Mouse (Mus musculus) MEL (cell line): ENCODE results near the gene Gm49366. TPM values are rescaled to one million over a fixed set of nuclear protein-coding genes. Genes with fewer than 3 reads are reported as not detected.

Source experiments
- DNase-seq: peaks from one replicate; pipeline ENCODE4 v3.0.0; 2011; ENCODE audit warnings: low read depth, low spot score
- H3K27ac ChIP-seq: 2 replicates; pipeline ENCODE4 v1.5.1; 2012; ENCODE audit warnings: low read depth, mild to moderate bottlenecking, control low read depth, low read length, moderate library complexity; ENCODE audit not compliant: control insufficient read depth
- H3K27me3 ChIP-seq, 2 experiments: fragments of 150-350 bp in 1 of 2; sonication (generic) in 1 of 2; 2 replicates each; pipeline ENCODE4 v1.6.1; 2012; ENCODE audit warnings: low read length in 2 of 2, mild to moderate bottlenecking in 2 of 2, improper control_type of control experiment in 1 of 2, moderate library complexity in 1 of 2; ENCODE audit not compliant: insufficient read depth in 2 of 2, control insufficient read depth in 1 of 2
- H3K36me3 ChIP-seq, 2 experiments: 2 replicates each; pipeline ENCODE4 v1.6.1; 2012 to 2014; ENCODE audit warnings: low read length in 2 of 2, improper control_type of control experiment in 1 of 2, inconsistent platforms in 1 of 2, mild to moderate bottlenecking in 1 of 2; ENCODE audit not compliant: insufficient read depth in 2 of 2, control insufficient read depth in 1 of 2
- H3K4me1 ChIP-seq, 2 experiments: fragments of 150-350 bp in 1 of 2; sonication (generic) in 1 of 2; 2 replicates each; pipeline ENCODE4 v1.6.1; 2012; ENCODE audit warnings: low read length in 2 of 2, improper control_type of control experiment in 1 of 2, mild to moderate bottlenecking in 1 of 2; ENCODE audit not compliant: insufficient read depth in 2 of 2, control insufficient read depth in 1 of 2
- H3K4me3 ChIP-seq, 2 experiments: fragments of 150-350 bp in 1 of 2; sonication (generic) in 1 of 2; 2 replicates each; pipeline ENCODE4 v1.5.1; 2012; ENCODE audit warnings: low read depth in 2 of 2, low read length in 2 of 2, mild to moderate bottlenecking in 2 of 2, moderate library complexity in 2 of 2, control low read depth in 1 of 2, improper control_type of control experiment in 1 of 2; ENCODE audit not compliant: control insufficient read depth in 1 of 2, insufficient read depth in 1 of 2
- H3K79me2 ChIP-seq: 2 replicates; pipeline ENCODE4 v1.6.1; 2012; ENCODE audit warnings: mild to moderate bottlenecking, low read length, moderate library complexity; ENCODE audit not compliant: control insufficient read depth, poor library complexity, insufficient read depth
- H3K9ac ChIP-seq: 2 replicates; pipeline ENCODE4 v1.6.1; 2012; ENCODE audit warnings: low read depth, mild to moderate bottlenecking, control low read depth, low read length, moderate library complexity; ENCODE audit not compliant: control insufficient read depth, poor library complexity, severe bottlenecking
- H3K9me3 ChIP-seq: fragments of 150-350 bp; sonication (generic); replicated peaks from 2 replicates; pipeline ENCODE4 v1.6.1; 2012; ENCODE audit warnings: mild to moderate bottlenecking, low read length, improper control_type of control experiment, moderate library complexity; ENCODE audit not compliant: insufficient read depth
- BHLHE40 ChIP-seq: IDR thresholded peaks from 2 replicates; pipeline ENCODE4 v1.6.1; 2012; ENCODE audit warnings: low read depth, mild to moderate bottlenecking, inconsistent platforms, low read length, improper control_type of control experiment, borderline replicate concordance
- CHD1 ChIP-seq: IDR thresholded peaks from 2 replicates; pipeline ENCODE4 v1.6.1; 2012; ENCODE audit warnings: low read depth, mild to moderate bottlenecking, inconsistent platforms, low read length, improper control_type of control experiment
- E2F4 ChIP-seq: IDR thresholded peaks from 2 replicates; pipeline ENCODE4 v1.6.1; 2011; ENCODE audit warnings: low read depth, low read length, improper control_type of control experiment, borderline replicate concordance
- EP300 ChIP-seq, 2 experiments: IDR thresholded peaks; 2 replicates each; pipeline ENCODE4 v1.6.1; 2011; ENCODE audit warnings: improper control_type of control experiment in 2 of 2, low read length in 2 of 2, low read depth in 1 of 2, mild to moderate bottlenecking in 1 of 2
- ETS1 ChIP-seq: IDR thresholded peaks from 2 replicates; pipeline ENCODE4 v1.6.1; 2012; ENCODE audit warnings: low read depth, mild to moderate bottlenecking, inconsistent platforms, low read length, improper control_type of control experiment, moderate library complexity
- GABPA ChIP-seq: IDR thresholded peaks from 2 replicates; pipeline ENCODE4 v1.6.1; 2012; ENCODE audit warnings: low read depth, mild to moderate bottlenecking, inconsistent platforms, low read length, improper control_type of control experiment, moderate library complexity
- GATA1 ChIP-seq: IDR thresholded peaks from 2 replicates; pipeline ENCODE4 v1.6.1; 2011; ENCODE audit warnings: low read depth, low read length, improper control_type of control experiment
- KAT2A ChIP-seq: conservative IDR thresholded peaks from 2 replicates; pipeline ENCODE4 v1.6.1; 2012; ENCODE audit warnings: low read depth, low read length, improper control_type of control experiment, inconsistent platforms
- MAFK ChIP-seq: IDR thresholded peaks from 2 replicates; pipeline ENCODE4 v1.6.1; 2011; ENCODE audit warnings: low read depth, mild to moderate bottlenecking, low read length, improper control_type of control experiment, borderline replicate concordance
- MEF2A ChIP-seq: IDR thresholded peaks from 2 replicates; pipeline ENCODE4 v1.6.1; 2014; ENCODE audit warnings: low read depth, mild to moderate bottlenecking, inconsistent platforms, low read length, improper control_type of control experiment; ENCODE audit not compliant: poor library complexity, insufficient replicate concordance, severe bottlenecking; ENCODE audit errors: extremely low read depth
- MYB ChIP-seq: IDR thresholded peaks from 2 replicates; pipeline ENCODE4 v1.6.1; 2011; ENCODE audit warnings: mild to moderate bottlenecking, low read depth, low read length, improper control_type of control experiment
- MYC ChIP-seq: IDR thresholded peaks from 2 replicates; pipeline ENCODE4 v1.6.1; 2011; ENCODE audit warnings: low read depth, mild to moderate bottlenecking, low read length, improper control_type of control experiment, moderate library complexity
- NRF1 ChIP-seq: IDR thresholded peaks from 2 replicates; pipeline ENCODE4 v1.6.1; 2014; ENCODE audit warnings: low read depth, mild to moderate bottlenecking, inconsistent platforms, low read length, improper control_type of control experiment, moderate library complexity; ENCODE audit not compliant: poor library complexity, insufficient read depth, severe bottlenecking
- POLR2A ChIP-seq, 2 experiments: IDR thresholded peaks; 2 replicates each; pipeline ENCODE4 v1.6.1; 2011 to 2012; ENCODE audit warnings: low read length in 2 of 2, mild to moderate bottlenecking in 2 of 2, control low read depth in 1 of 2, improper control_type of control experiment in 1 of 2, low read depth in 1 of 2, moderate library complexity in 1 of 2; ENCODE audit not compliant: control insufficient read depth in 1 of 2, insufficient read depth in 1 of 2, poor library complexity in 1 of 2
- SIN3A ChIP-seq: IDR thresholded peaks from 2 replicates; pipeline ENCODE4 v1.6.1; 2012; ENCODE audit warnings: low read length, improper control_type of control experiment, inconsistent platforms
- TAL1 ChIP-seq: IDR thresholded peaks from 2 replicates; pipeline ENCODE4 v1.6.1; 2012; ENCODE audit warnings: mild to moderate bottlenecking, inconsistent platforms, low read length, moderate library complexity, mixed read lengths
- TBP ChIP-seq: IDR thresholded peaks from 2 replicates; pipeline ENCODE4 v1.8.0; 2011; ENCODE audit warnings: low read depth, low read length, improper control_type of control experiment
- TCF12 ChIP-seq: IDR thresholded peaks from 2 replicates; pipeline ENCODE4 v1.6.1; 2014; ENCODE audit warnings: low read depth, mild to moderate bottlenecking, inconsistent platforms, low read length, improper control_type of control experiment, moderate library complexity
- UBTF ChIP-seq: IDR thresholded peaks from 2 replicates; pipeline ENCODE4 v1.6.1; 2012; ENCODE audit warnings: low read depth, mild to moderate bottlenecking, inconsistent platforms, low read length, improper control_type of control experiment, moderate library complexity, borderline replicate concordance; ENCODE audit not compliant: insufficient read depth
- USF2 ChIP-seq, 2 experiments: IDR thresholded peaks; 2 replicates each; pipeline ENCODE4 v1.6.1; 2011 to 2012; ENCODE audit warnings: improper control_type of control experiment in 2 of 2, low read length in 2 of 2, borderline replicate concordance in 1 of 2, inconsistent platforms in 1 of 2, low read depth in 1 of 2, mild to moderate bottlenecking in 1 of 2; ENCODE audit not compliant: insufficient read depth in 1 of 2
- ZC3H11A ChIP-seq: IDR thresholded peaks from 2 replicates; pipeline ENCODE4 v1.6.1; 2012; ENCODE audit warnings: low read depth, mild to moderate bottlenecking, inconsistent platforms, low read length, improper control_type of control experiment
- ZKSCAN1 ChIP-seq: IDR thresholded peaks from 2 replicates; pipeline ENCODE4 v1.6.1; 2012; ENCODE audit warnings: low read depth, mild to moderate bottlenecking, inconsistent platforms, low read length, improper control_type of control experiment, moderate library complexity
- ZMIZ1 ChIP-seq: IDR thresholded peaks from 2 replicates; pipeline ENCODE4 v1.6.1; 2012; ENCODE audit warnings: low read depth, mild to moderate bottlenecking, inconsistent platforms, low read length, improper control_type of control experiment, moderate library complexity
- polyA plus RNA-seq, 2 experiments: library from polyadenylated mRNA; stranded (reverse) in 1 of 2; unstranded in 1 of 2; fragments of >175 nt in 1 of 2; fragments of >200 nt in 1 of 2; gene quantifications; 2 replicates each; pipeline versions ENCODE4 v1.2.1 to v1.2.4; 2012; ENCODE audit warnings: low replicate concordance in 2 of 2, low read depth in 1 of 2; ENCODE audit not compliant: insufficient read length in 2 of 2, insufficient read depth in 1 of 2, missing spikeins in 1 of 2
- total RNA-seq: library from RNA; depleted of rRNA; stranded (reverse); fragments of 300-350 nt; gene quantifications from 2 replicates; pipeline ENCODE4 v1.2.3, GENCODE M21; 2012

The Gm49366 gene
- total and polyA plus RNA-seq, 3 experiments, result not detected

DNA sequence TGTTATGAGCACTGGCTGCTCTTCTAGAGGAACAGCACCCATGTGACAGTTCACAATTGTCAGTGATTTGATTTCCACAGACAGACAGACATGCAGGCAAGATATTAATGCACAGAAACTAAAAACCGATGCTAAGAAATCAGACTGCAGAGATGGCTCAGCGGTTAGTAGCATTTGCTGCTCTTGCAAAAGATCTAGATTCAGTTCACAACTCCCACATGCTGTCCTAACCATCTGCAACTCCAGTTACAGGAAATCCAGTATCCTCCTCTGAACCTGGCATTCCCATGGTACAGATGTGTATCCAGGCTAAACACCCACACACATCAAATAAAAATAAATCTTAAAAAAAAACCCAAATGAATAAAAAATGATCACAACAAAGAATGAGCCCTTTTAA, 33.0 kb downstream of the Gm49366 start:
- DNase-seq, result no peak
- no peak overlapping the region for H3K27ac ChIP-seq
- H3K36me3 ChIP-seq, result no peaks in the 10 kb centered on the region
- no peaks in the 10 kb centered on the region for H3K79me2 ChIP-seq
- H3K9ac ChIP-seq, result no peak overlapping the region
- H3K4me1 ChIP-seq, result no peaks in the 10 kb centered on the region
- TF ChIP-seq MYC, result no peak
- TF ChIP-seq MEF2A, result no peak
- TF ChIP-seq ETS1, result no peak
- no peak for TF ChIP-seq E2F4
- no peak for TF ChIP-seq TAL1
- no peak for TF ChIP-seq USF2 (IDR thresholded peaks at IDR 0.05; ENCODE audit: borderline replicate concordance in 1 of 2, insufficient read depth in 1 of 2, low read depth in 1 of 2, low read length in 2 of 2)
- no peak for TF ChIP-seq CHD1
- no peak for TF ChIP-seq MYB
- no peak for TF ChIP-seq KAT2A
- no peak for TF ChIP-seq POLR2A (IDR thresholded peaks at IDR 0.05; ENCODE audit: control insufficient read depth in 1 of 2, insufficient read depth in 1 of 2, low read depth in 1 of 2, low read length in 2 of 2, poor library complexity in 1 of 2)
- TF ChIP-seq BHLHE40, result no peak
- TF ChIP-seq ZMIZ1, result no peak
- no peak for TF ChIP-seq MAFK
- TF ChIP-seq GABPA, result no peak
- no peak for TF ChIP-seq ZKSCAN1
- TF ChIP-seq GATA1, result no peak
- no peak for TF ChIP-seq TBP
- no peak for TF ChIP-seq ZC3H11A
- no peak for TF ChIP-seq NRF1
- TF ChIP-seq SIN3A, result no peak
- H3K9me3 ChIP-seq, result no peaks in the 10 kb centered on the region
- no peak overlapping the region for H3K4me3 ChIP-seq
- peaks cover 1 to 2% of the 10 kb centered on the region in 2 experiments; a peak in 2 of 4 replicates for H3K27me3 ChIP-seq

DNA sequence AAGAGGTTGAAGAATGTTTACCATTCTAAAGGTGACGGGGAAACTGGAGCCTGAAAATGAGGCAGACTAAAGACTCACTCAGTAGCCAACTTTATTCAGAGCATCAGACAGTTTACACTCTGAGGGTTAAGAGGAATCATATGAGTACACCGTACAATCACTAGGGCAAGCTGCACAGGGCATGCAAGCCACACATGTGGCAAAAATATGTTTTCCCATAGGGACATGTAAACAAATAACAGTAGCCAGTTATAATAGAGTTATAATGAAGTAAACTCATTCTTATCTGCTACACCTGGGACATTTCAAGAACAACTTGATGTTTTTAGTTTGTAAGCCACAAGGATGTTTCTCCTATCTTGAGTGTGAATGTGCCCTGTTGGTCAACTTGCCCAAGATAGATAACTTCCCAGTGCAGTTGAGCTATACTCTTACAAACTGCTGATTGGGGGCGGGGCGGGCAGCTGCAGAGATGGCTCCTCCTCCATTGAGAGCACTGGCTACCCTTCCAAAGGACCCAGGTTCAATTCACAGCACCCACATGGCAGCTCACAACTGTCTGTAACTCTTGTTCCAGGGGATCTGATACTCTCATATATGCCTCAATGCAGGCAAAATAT, 38.7 kb downstream of the Gm49366 start:
- H3K27me3 ChIP-seq, result peaks cover 1 to 3% of the 10 kb centered on the region in 2 experiments
- H3K36me3 ChIP-seq, result no peaks in the 10 kb centered on the region
- no peak overlapping the region for H3K27ac ChIP-seq
- no peak for TF ChIP-seq UBTF
- peak in 1 of 2 experiments; percentile 43; a peak in 1 of 4 replicates for TF ChIP-seq EP300 (IDR thresholded peaks at IDR 0.05; ENCODE audit: low read depth in 1 of 2, low read length in 2 of 2)
- peak; percentile 41 for TF ChIP-seq GATA1
- TF ChIP-seq TCF12, result peak; percentile 45; the same call in 1 of the 2 replicates
- no peak overlapping the region for H3K9ac ChIP-seq
- H3K4me3 ChIP-seq, result no peak overlapping the region
- H3K4me1 ChIP-seq, result no peaks in the 10 kb centered on the region
- no peaks in the 10 kb centered on the region for H3K9me3 ChIP-seq
- no peaks in the 10 kb centered on the region for H3K79me2 ChIP-seq
- peak; percentile 14 for DNase-seq
